Mouse (Mus musculus) testis, adult 2 months (tissue): ENCODE data around the gene Adap2.
"Not testable (repeated sequence)": the region's sequence is repeated elsewhere in the genome, so short reads cannot be mapped to it uniquely, and the experiment has no call there.

Experiments used
- CTCF ChIP-seq: fragments of 200-500 bp; IDR thresholded peaks from 2 replicates; pipeline ENCODE4 v1.5.1; 2012; ENCODE audit warnings: low read depth, mild to moderate bottlenecking, inconsistent platforms, low read length, moderate library complexity; ENCODE audit not compliant: control insufficient read depth, insufficient read depth, insufficient replicate concordance
- POLR2A ChIP-seq: fragments of 200-500 bp; IDR thresholded peaks from 2 replicates; pipeline ENCODE4 v1.6.1; 2012; ENCODE audit warnings: low read depth, mild to moderate bottlenecking, inconsistent platforms, low read length, moderate library complexity; ENCODE audit not compliant: control insufficient read depth

DNA sequence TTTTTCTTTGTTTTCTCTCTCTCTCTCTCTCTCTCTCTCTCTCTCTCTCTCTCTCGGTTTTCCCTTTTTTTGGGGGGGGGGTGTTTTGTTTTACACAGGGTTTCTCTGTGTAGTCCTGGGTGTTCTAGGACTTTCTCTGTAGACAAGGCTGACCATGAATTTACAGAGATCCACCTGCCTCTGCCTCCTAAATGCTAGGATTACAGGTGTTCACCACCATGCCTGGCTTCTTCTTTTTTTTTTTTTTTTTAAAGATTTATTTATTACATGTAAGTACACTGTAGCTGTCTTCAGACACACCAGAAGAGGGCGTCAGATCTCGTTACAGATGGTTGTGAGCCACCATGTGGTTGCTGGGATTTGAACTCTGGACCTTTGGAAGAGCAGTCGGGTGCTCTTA, 4.9 kb upstream of the Adap2 start:
- not testable (repeated sequence) for TF ChIP-seq CTCF, POLR2A
